Mouse (Mus musculus) thymus, postnatal 36 days (tissue): ENCODE results near the gene Rsbn1.

ENCODE experiments used
- DNase-seq, 2 experiments: peaks; one replicate each; pipeline ENCODE4 v3.0.0; 2022; ENCODE audit warnings: mixed read lengths in 2 of 2

The Rsbn1 gene

GRCm38 (mm10) chr3:103914010-103914669 lies at the start of gene Rsbn1:
Rsbn1 (plus strand) TSS chr3:103914120.
- DNase-seq, result peak; percentile 93 to 98

GRCm38 (mm10) chr3:103864200-103864599 lies 49.7 kb upstream of the Rsbn1 start:
- no peak for DNase-seq

- no peak for DNase-seq
Measured at GRCm38 (mm10) chr3:103867424-103867971, 46.4 kb upstream of the Rsbn1 start.

- DNase-seq, result no peak
Measured at GRCm38 (mm10) chr3:103868008-103868407, 45.9 kb upstream of the Rsbn1 start.

DNA sequence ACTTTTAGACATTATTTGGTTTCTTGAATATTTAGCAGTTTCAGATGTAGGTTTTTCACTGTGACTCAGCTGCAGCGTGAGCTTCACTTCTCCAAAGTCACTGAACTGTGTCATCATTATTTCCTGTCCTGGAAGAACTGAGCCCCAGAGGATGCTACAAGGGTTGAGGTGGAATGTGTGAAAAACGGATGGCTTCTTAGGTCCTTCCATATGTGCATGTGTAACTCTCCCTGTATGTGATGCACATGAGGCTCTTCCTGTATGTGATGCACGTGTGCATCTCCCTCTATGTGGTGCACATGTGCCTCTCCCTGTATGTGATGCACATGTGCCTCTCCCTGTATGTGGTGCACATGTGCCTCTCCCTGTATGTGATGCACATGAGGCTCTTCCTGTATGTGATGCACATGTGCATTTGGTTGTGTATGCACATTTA lies 41.2 kb upstream of the Rsbn1 start:
- DNase-seq, result no peak

GRCm38 (mm10) chr3:103874329-103874728 lies 39.6 kb upstream of the Rsbn1 start:
- DNase-seq, result no peak

DNA sequence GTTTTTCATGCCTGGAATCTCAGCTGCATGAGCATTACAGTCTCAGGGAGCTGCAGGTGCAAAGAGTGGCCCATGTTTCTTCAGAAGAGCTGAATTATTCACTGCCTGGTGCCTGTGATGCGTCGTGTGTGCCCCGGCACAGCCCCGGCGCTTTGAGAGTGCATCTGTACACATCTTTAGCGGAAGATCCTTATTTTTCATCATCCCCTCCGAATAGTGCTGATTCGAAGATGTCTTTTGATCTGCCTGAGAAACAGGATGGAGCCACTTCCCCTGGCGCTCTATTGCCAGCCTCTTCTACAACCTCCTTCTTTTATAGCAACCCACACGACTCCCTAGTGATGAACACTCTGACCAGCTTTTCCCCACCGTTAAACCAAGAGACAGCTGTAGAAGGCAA lies 28.0 kb upstream of the Rsbn1 start:
- DNase-seq, result peak; percentile 51 to 69

DNA sequence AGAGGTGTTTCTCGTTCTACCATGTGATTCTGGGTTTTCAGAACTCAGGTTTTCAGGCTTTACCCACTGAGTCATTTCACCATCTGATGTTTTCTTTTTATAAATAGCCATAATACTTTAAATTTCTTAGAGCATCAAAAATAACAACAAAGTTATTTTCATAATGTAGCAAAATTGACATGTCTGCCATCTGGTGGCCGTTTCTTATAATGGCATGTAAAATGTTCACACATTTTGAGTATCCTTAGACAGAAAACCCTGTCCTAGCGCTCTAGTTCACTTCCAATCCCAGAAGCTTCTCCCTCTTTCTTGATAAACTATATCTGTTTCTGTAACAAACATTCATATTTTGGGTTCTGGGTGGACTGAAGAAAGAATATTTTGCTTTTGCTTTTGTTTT lies 26.3 kb upstream of the Rsbn1 start:
- peak in 1 of 2 experiments; percentile 25 for DNase-seq

DNA sequence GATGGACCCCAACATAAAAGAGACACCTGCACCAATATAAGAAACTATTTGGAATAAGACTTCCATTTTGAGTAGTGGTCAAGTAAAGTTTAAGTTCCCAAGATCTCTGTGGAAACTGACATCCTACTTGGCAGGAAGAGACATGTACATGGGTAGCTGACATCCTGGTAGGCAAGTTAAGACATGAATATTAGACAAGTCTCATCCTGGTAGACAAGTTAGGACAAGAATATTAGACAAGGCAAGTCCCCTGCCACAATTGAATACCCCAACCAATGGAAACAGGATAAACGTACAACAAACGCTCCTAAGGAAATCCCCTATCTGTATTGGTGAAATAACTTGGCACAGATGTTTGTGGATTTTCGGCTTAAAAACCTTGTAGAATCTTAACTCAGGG lies 20.5 kb upstream of the Rsbn1 start:
- no peak for DNase-seq

GRCm38 (mm10) chr3:103904705-103905104 lies 9.2 kb upstream of the Rsbn1 start:
- DNase-seq, result peak in 1 of 2 experiments; percentile 27

GRCm38 (mm10) chr3:103907335-103908030 lies 6.4 kb upstream of the Rsbn1 start:
- no peak for DNase-seq

GRCm38 (mm10) chr3:103908781-103909180 lies 5.1 kb upstream of the Rsbn1 start:
- no peak for DNase-seq

- peak in 1 of 2 experiments; percentile 57 for DNase-seq
Measured at GRCm38 (mm10) chr3:103913451-103913961, 414 bp upstream of the Rsbn1 start.

- no peak for DNase-seq
Measured at GRCm38 (mm10) chr3:103914732-103915508, 1.0 kb downstream of the Rsbn1 start.

DNA sequence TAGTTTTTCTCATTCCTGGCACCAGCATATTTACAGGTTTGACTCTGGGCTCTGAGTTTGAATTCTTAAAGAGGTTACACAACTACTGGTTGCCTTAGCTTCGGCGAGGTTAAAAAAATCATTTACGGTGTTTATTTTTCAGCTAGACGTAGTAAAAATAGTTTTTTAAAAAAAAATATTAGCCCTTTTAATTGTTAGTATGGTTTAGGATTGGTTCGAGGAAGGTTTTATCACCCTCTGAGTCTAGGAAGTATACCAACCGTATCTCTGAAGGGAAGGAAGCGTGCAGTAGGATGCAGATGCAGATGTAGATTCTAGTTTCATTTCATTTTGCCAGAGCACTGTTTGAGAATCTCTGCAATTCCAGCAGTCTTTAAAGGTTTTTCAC lies 1.6 kb downstream of the Rsbn1 start:
- no peak for DNase-seq

GRCm38 (mm10) chr3:103916205-103916838 lies 2.4 kb downstream of the Rsbn1 start:
- no peak for DNase-seq

- no peak for DNase-seq
Measured at GRCm38 (mm10) chr3:103916839-103917237, 2.9 kb downstream of the Rsbn1 start.

- no peak for DNase-seq
Measured at GRCm38 (mm10) chr3:103920094-103920493, 6.2 kb downstream of the Rsbn1 start.

GRCm38 (mm10) chr3:103925302-103925701 lies 11.4 kb downstream of the Rsbn1 start:
- DNase-seq, result no peak

GRCm38 (mm10) chr3:103927511-103927910 lies 13.6 kb downstream of the Rsbn1 start:
- peak; percentile 46 to 59 for DNase-seq

DNA sequence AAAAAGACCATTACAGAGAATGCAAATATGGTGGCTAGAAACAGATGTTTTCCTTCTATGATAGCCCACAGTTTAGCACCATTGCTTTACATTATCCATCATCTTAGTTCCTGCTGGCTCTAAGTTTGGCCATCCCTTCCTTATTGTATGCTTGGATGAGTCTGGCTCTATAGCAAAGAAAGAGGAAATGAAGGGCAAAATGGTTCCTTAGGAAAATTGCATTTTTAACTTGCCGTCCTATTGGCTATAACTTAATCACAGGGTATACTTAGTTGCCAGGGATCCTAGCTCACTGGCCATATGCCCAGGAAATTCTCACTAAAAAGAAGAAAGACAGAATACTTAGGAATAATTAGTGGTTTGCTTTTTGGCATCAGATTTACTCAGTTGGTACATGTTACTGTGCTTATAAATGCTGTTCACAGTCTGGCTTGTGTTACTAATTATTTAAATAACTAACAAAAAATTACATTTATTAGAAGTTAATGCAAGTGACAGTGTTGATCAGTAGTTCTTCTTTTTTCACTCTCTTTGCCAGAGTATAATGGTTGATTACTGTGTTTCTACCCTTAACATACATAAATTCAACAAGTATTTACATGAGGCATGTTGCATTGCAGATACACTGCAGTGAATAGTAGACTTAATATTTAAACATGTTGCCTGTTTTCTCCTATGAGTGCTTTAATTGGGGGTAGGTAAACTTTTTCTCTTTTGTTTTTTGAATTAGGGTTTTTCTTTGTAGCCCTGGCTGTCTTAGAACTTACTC lies 31.1 kb downstream of the Rsbn1 start:
- DNase-seq, result no peak

DNA sequence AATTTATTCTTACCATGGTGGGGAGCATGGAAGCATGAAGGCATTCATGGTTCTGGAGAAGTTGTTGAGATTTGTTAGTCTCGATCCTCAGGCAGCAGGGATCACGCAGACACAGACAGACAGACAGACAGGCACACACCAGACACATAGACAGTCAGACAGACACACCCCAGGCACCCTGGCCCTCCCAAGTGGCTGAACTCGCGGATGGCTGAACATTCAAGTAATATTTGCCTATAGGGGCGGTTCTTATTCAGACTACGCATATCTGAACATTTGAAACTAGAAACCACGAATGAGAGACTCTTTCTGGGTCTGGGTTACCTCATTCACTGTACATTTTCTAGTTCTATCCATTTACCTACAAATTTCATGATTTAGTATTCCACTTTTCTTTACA lies 34.7 kb downstream of the Rsbn1 start:
- no peak for DNase-seq
